Comparison of ENCODE assay signal across 8 mouse cellular contexts in the genomic region with DNA sequence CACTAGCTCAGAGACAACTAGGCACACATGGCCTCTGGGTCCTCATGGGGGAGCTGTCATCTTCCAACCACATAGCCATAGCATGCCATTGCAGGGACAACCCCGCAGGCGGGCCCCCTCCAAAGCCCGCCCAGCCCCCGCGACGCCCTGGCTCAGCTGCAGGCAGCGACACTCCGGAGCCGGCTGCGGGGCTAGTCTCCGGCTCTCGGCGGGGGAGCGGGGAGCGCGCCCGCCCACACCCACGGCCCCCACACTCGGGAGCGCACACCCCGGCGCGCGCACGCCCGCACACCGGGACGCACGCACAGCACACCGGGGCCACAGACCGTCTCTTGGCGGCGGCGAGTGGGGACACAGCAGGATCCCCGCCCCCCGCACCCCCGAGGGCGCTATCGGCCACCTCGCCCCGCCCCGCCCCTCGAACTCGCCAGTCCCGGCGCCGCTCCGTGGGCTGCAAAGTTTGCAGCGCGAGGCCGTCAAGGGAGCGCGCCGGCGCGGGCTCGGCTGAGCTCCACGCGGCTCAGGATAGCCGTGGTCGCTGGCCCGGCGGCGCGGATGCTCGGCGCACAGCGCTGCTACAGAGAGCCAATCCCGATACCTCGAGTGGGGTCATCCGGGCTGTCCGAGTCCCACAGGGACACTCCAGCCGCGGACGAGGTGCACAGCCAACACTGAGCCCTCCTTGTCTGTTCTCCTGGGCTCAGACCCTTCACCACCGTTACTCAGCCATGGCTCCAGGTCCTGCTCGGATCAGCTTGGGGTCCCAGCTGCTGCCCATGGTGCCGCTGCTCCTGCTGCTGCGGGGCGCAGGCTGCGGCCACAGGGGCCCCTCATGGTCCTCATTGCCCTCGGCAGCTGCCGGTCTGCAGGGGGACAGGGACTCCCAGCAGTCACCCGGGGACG. TPM values are rescaled to one million over a fixed set of nuclear protein-coding genes. Genes with fewer than 3 reads are reported as not detected.
DNase-seq lines count a peak whose midpoint lies in the region; ATAC-seq lines count a peak whose summit lies in the region.

TSS of gene Gdf10 (plus strand) at position 420 of the 903 bp plus-strand sequence.

- H3K27ac ChIP-seq in forebrain, embryonic 12.5 days = no peak within 1 kb of the TSS
- peak within 1 kb of the TSS; percentile 62 for H3K27ac ChIP-seq in hindbrain, embryonic 12.5 days
- no peak within 1 kb of the TSS for H3K27ac ChIP-seq in midbrain, embryonic 13.5 days
- H3K27ac ChIP-seq in stomach, embryonic 16.5 days (ENCODE audit: low read length) = no peak within 1 kb of the TSS

- H3K4me2 ChIP-seq in forebrain, embryonic 12.5 days = peak within 1 kb of the TSS; percentile 97
- peak within 1 kb of the TSS; percentile 100 for H3K4me2 ChIP-seq in hindbrain, embryonic 12.5 days (replicated peaks)
- H3K4me2 ChIP-seq in midbrain, embryonic 13.5 days (replicated peaks) = peak within 1 kb of the TSS; percentile 96
- H3K4me2 ChIP-seq in stomach, embryonic 16.5 days (ENCODE audit: low read depth, low read length) = peak within 1 kb of the TSS; percentile 95

- peaks cover 43% of the 10 kb centered on the region for H3K4me1 ChIP-seq in forebrain, embryonic 12.5 days
- peaks cover 25% of the 10 kb centered on the region for H3K4me1 ChIP-seq in hindbrain, embryonic 12.5 days
- H3K4me1 ChIP-seq in midbrain, embryonic 13.5 days (replicated peaks) = peaks cover 36% of the 10 kb centered on the region
- H3K4me1 ChIP-seq in stomach, embryonic 16.5 days (ENCODE audit: control insufficient read depth, insufficient read depth, low read length) = peaks cover 4% of the 10 kb centered on the region; the same call in 1 of the 2 replicates

- H3K27me3 ChIP-seq in forebrain, embryonic 12.5 days = peaks cover 74% of the 10 kb centered on the region
- H3K27me3 ChIP-seq in hindbrain, embryonic 12.5 days = peaks cover 68% of the 10 kb centered on the region
- H3K27me3 ChIP-seq in midbrain, embryonic 13.5 days = peaks cover 79% of the 10 kb centered on the region
- peaks cover 64% of the 10 kb centered on the region for H3K27me3 ChIP-seq in stomach, embryonic 16.5 days (ENCODE audit: control insufficient read depth, insufficient read depth, low read length)

- under 1% methylated on average over 76 of the region's 85 CpGs for WGBS in forebrain, embryonic 12.5 days
- WGBS in hindbrain, embryonic 12.5 days = under 1% methylated on average over 72 of the region's 85 CpGs
- WGBS in midbrain, embryonic 13.5 days = under 1% methylated on average over 85 of the region's 85 CpGs
- WGBS in stomach, embryonic 16.5 days = 1% methylated on average over 85 of the region's 85 CpGs

- no peaks in the 10 kb centered on the region for H3K9me3 ChIP-seq in forebrain, embryonic 12.5 days
- no peaks in the 10 kb centered on the region for H3K9me3 ChIP-seq in hindbrain, embryonic 12.5 days (replicated peaks)
- no peaks in the 10 kb centered on the region for H3K9me3 ChIP-seq in midbrain, embryonic 13.5 days
- H3K9me3 ChIP-seq in stomach, embryonic 16.5 days (replicated peaks; ENCODE audit: control insufficient read depth, low read length) = no peaks in the 10 kb centered on the region

- peak within 1 kb of the TSS; percentile 61 for H3K9ac ChIP-seq in forebrain, embryonic 12.5 days
- peak within 1 kb of the TSS; percentile 62 for H3K9ac ChIP-seq in hindbrain, embryonic 12.5 days
- H3K9ac ChIP-seq in midbrain, embryonic 13.5 days (replicated peaks) = peak within 1 kb of the TSS; percentile 63
- H3K9ac ChIP-seq in stomach, embryonic 16.5 days (ENCODE audit: low read length) = peak within 1 kb of the TSS; percentile 66

- peak; percentile 23 for DNase-seq in urinary bladder, postnatal 14 days (ENCODE audit: low spot score)
- DNase-seq in urinary bladder, postnatal 10 days (ENCODE audit: low spot score) = no peak
- peak; percentile 57 for DNase-seq in left cerebral cortex, postnatal 4 days

- intact Hi-C loops in left cerebral cortex, postnatal 4 days (cut with DNase I) = loop anchor here (10.0 kb wide), 1 partner anchor 89 kb away; no protein-coding TSS in a partner anchor

- H3K4me3 ChIP-seq in forebrain, embryonic 12.5 days (replicated peaks) = peak within 1 kb of the TSS; percentile 65
- peak within 1 kb of the TSS; percentile 70 for H3K4me3 ChIP-seq in hindbrain, embryonic 12.5 days
- H3K4me3 ChIP-seq in midbrain, embryonic 13.5 days (replicated peaks) = peak within 1 kb of the TSS; percentile 62
- H3K4me3 ChIP-seq in stomach, embryonic 16.5 days (replicated peaks; ENCODE audit: low read length) = peak within 1 kb of the TSS; percentile 56

- ATAC-seq in forebrain, embryonic 12.5 days (ENCODE audit: low FRiP score) = peak; percentile 81
- peak; percentile 80 for ATAC-seq in hindbrain, embryonic 12.5 days (ENCODE audit: low FRiP score)
- ATAC-seq in midbrain, embryonic 13.5 days = peak; percentile 84
- peak; percentile 78; the same call in 1 of the 2 replicates for ATAC-seq in stomach, embryonic 16.5 days (ENCODE audit: insufficient read depth, low FRiP score)
- ATAC-seq in inflammation-experienced regulatory T-cells, adult 6 months = no peak

- no peaks in the 10 kb centered on the region for H3K36me3 ChIP-seq in forebrain, embryonic 12.5 days (replicated peaks)
- no peaks in the 10 kb centered on the region for H3K36me3 ChIP-seq in hindbrain, embryonic 12.5 days
- H3K36me3 ChIP-seq in midbrain, embryonic 13.5 days = no peaks in the 10 kb centered on the region
- H3K36me3 ChIP-seq in stomach, embryonic 16.5 days (ENCODE audit: control insufficient read depth, insufficient read depth, low read length) = no peaks in the 10 kb centered on the region

RNA-seq across cellular contexts. Expression of gene Gdf10, which starts in this region (rescaled TPM):
- polyA plus RNA-seq in forebrain, embryonic 12.5 days (2016; fragmentation: Nextera tagmentation; extraction: Ambion mirVana) = 1.7 and 2.5 TPM in 2 replicates
- 17.8 and 23.7 TPM in 2 replicates for polyA plus RNA-seq in hindbrain, embryonic 12.5 days (2016; fragmentation: Nextera tagmentation; extraction: Ambion mirVana)
- total RNA-seq in left cerebral cortex, postnatal 4 days (2021) = 1 to 10 TPM; 7.7 to 9.2 TPM
- 1.1 and 1.8 TPM in 2 replicates for polyA plus RNA-seq in midbrain, embryonic 13.5 days (2015; fragmentation: Nextera tagmentation; extraction: Ambion mirVana)
- 5.3 and 6.3 TPM in 2 replicates for polyA plus RNA-seq in stomach, embryonic 16.5 days (2015; fragmentation: Nextera tagmentation; extraction: Ambion mirVana)
- not detected for polyA plus RNA-seq in inflammation-experienced regulatory T-cells, adult 6 months (2017; shearing (Covaris generic))
